Mouse (Mus musculus): Measurements from ENCODE around the gene Cdc6. TPM values are rescaled to one million over a fixed set of nuclear protein-coding genes. Genes with fewer than 3 reads are reported as not detected.
"Not testable (repeated sequence)": the region's sequence is repeated elsewhere in the genome, so short reads cannot be mapped to it uniquely, and the experiment has no call there.

Gene Cdc6
- polyA plus RNA-seq, 1 experiment, result 3.8 TPM

DNA sequence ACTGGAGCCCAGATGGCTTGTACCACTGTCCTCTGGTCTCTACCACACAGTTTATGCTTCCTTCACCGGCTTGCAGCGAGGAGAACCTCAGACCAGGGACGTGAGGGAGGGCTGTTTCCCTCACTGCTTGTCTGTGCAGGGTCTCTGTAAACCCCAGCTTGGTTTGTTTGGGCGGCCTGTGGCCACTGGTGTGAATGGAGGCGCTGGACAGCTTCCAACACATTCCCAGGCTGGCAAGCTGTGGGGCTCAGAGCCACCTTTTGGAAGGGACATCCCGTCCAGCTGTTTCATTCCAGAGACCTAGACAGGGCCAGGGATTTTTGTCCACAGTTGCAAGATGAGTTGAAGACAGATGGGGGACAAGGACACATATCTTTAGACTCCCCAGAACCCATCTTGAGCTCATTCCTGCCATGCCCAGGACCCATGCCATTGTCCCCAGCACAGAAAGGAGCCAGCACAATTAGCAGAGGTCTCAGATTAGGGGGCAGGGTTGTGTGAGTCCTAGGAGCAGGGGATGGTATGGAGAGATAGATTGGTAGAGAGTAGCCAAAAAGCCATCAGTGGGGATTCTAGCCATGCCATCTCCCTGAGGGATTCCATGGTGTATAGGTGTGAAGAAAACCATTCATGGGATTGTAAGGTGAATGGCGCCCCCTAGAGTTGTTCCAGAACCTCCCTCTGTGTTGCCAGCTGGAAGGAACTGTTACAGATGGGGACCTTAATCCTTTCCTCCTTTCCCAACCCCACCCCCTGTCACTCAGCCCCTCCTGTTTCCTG lies 24.1 kb downstream of the Cdc6 start:
- no peak for DNase-seq (ENCODE audit: low spot score)

DNA sequence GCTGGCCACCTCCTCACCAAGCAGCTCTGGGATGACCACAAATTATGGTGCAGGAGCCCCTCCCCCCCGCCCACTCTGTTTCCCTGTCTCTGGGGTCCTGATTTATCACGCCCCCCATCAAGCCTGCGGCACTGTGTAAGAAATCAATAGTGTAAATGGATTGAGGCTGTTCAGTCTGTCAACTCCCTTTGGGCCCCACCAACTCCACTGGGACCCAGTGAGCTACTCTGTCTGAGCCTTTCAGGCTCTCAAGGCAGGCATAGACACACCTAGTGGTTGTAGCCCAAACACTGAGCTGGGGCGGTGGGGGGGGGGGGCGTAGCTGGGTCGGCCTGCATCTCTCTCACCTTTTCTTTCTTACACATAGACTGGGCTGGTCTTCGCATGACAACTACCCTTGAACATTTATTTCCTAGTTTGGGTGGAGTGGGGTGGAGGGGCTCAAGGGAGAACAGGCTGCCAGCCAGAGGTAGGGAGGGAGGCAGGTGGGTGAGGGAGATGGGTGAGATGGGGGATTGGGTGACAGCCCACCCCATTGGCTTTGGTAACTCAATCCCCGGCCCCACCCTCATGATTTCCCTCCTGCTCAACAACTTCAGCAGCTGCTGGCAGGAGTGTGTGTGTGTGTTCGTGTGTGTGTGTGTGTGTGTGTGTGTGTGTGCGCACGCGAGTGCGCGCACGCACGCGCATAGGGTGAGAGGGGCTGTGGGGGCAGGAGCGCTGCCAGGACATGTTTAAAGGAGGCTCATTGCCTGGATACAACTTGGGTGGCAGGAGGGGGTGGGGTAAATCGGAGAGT lies 24.9 kb downstream of the Cdc6 start:
- peak; percentile 16 for DNase-seq (ENCODE audit: low spot score)

DNA sequence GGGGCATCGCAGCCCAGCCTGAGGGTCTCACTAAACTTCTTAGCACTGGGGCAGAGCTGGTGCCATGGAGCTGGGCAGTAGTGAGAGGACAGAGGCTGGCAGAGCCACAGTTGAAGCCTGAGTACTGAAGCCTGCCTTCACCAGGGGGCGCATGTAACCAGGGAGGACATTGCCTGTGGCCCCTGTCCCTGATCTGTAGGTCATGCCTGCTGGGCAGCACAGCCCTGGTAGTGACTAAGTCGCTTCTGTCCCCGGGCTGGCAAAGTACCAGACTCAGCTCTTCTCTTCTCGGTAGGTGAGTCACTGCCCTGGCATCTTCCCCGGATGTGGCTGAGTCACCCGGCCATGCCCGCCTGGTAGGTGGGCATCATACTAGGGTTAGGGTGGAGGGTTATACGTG lies 25.6 kb downstream of the Cdc6 start:
- DNase-seq (ENCODE audit: low spot score), result peak; percentile 62

DNA sequence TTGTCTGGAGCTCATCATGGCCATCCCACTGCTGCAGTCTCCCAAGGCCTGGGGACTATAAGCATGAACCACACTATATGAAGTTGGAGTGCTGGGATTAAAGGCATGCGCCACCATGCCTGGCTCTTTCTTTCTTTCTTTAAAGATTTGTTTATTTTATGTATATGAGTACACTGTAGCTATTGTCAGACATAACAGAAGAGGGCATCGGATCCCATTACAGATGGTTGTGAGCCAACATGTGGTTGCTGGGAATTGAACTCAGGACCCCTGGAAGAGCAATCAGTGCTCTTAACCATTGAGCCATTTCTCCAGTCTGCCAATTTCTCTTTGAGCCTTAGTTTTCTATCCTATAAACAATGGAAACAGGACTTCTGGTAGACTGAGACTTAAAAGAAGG lies 26.2 kb downstream of the Cdc6 start:
- not testable (repeated sequence) for DNase-seq (ENCODE audit: low spot score)

GRCm38 (mm10) chr11:98934367-98934766 lies 26.8 kb downstream of the Cdc6 start:
- DNase-seq (ENCODE audit: low spot score), result no peak

DNA sequence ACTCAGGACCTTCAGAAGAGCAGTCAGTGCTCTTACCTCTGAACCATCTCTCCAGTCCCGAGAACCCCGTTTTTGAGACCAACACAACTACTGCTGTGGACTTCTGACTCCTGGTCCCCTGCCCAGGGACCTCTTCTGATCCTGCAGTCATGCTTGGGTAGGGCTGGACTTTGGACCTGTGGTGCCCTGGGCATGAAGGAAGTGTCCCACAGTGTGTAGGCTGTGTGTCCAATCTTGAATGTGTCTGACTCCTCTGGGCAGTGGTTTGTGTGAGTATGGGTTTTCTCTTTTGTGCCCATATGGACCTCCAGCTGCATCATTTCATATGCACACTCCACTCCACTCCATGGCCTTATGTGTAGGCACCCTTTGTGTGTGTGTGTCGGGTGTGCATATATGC lies 27.5 kb downstream of the Cdc6 start:
- DNase-seq (ENCODE audit: low spot score), result no peak

GRCm38 (mm10) chr11:98936170-98936569 lies 28.6 kb downstream of the Cdc6 start:
- peak; percentile 59 for DNase-seq (ENCODE audit: low spot score)

DNA sequence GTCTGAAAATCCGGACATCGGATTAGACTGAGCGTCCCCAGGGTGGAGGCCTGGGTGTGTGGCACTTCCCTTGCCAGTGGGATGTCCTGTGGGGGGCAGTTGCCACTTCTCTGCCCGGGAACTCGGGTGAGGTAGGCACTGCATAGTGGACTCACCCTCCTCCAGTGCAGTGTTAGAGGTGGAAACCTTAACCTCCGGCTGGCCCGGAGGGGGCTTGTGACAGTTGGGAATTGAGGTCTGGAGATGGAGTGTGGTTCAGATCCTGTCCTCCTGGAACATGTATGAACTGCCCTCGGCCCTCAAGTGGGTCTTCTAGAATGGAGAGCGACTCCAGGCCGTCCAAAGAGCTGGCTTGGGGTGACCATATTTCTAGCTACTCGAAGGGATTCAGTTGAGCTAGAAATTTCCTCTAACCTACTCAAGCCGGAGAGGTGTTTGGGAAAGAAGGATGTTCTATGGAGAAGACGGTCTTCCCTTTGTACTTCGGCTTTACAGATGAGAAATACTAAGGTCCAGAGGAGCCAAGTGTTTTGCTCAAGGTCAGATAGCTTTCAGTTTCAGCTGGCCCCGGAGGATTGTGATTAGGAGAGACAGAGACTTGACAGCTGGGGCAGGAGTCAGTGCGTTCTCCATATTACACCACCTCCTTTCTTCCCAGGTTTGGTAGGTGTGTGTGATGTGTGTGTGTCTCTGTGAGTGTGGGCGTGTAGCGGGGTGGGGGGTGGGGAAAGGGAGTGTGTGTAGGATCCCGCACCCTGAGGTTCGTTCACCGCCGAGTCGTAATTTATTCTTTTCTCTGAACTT lies 29.2 kb downstream of the Cdc6 start:
- DNase-seq (ENCODE audit: low spot score), result no peak

DNA sequence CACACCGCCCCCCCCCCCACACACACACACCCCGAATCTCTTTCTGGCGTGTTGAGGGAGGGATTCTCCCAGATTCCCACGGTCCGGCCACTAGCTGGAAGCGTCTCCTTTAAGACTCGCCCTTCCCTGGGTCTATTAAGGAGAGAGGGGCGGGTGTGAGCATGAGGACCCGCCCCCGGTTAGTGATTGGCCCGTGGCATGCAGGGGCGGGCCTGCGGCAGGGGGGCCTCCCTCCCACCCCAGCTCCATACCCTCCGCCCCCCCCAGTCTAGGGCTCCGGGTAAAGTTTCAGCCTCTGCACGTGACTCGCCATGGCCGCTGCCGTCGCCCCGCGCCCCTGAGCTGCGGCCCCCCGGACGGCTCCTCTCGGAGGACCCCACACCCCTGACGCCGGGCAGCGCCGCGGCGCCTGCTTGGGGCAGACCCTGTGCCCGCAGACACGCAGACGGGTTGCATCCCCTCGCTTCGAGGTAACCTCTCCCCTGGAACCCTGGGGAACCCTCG lies 29.9 kb downstream of the Cdc6 start:
- peak; percentile 77 for DNase-seq (ENCODE audit: low spot score)

DNA sequence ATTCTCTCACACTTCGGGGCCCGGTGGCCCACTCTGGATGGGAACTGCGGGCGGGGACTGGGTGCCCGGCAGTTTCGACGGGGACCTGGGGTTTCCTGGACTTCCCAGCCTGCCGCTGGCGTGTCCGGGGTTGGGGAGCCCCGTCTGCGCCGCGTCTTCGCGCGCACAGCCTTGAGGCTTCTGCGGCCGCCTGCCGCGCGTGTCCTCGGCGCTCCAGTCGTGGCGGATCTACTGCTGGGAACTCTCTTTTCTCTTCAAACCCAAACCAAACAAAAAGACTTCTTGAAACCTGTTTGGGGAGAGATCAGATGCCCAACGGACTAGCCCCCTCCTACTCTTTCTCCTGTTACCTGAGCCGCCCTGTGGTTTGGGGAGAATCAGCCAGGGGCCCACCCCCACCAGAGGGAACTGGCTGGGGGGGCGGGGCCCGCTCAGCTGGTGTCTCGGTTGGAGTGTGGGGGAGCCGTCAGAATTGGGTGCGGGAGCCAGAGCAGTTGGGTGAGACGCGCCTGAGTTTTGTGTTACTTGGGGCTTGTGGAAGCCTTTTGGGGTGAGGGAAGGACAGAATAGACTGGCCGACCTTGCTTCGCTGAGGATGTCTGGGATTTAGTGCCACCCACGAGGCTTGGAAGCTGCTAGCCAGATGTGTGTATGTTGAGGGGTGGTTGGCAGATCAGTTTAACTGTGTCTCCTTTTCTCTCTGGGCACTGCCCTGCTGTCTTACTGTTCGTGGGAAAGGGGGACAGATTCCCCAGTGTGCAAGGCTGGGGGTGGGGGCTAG lies 30.5 kb downstream of the Cdc6 start:
- no peak for DNase-seq (ENCODE audit: low spot score)

DNA sequence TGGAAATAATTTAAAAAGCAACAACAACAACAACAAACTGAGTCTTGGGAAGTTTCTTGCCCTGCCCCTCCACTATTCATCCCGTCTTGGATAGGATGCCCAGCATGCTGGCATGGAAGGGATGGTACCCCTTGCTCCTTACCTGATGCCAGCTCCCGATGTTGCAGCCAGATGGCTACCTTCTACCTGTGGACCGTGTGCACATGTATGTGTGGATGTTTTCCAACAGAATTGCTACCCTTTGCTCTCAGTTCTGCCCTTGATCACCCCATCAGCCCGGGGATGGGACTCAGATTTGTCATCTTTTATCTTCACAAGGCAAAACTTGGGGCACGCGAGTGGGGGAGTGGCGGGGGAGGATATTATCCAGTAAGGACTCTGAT lies 31.1 kb downstream of the Cdc6 start:
- no peak for DNase-seq (ENCODE audit: low spot score)

DNA sequence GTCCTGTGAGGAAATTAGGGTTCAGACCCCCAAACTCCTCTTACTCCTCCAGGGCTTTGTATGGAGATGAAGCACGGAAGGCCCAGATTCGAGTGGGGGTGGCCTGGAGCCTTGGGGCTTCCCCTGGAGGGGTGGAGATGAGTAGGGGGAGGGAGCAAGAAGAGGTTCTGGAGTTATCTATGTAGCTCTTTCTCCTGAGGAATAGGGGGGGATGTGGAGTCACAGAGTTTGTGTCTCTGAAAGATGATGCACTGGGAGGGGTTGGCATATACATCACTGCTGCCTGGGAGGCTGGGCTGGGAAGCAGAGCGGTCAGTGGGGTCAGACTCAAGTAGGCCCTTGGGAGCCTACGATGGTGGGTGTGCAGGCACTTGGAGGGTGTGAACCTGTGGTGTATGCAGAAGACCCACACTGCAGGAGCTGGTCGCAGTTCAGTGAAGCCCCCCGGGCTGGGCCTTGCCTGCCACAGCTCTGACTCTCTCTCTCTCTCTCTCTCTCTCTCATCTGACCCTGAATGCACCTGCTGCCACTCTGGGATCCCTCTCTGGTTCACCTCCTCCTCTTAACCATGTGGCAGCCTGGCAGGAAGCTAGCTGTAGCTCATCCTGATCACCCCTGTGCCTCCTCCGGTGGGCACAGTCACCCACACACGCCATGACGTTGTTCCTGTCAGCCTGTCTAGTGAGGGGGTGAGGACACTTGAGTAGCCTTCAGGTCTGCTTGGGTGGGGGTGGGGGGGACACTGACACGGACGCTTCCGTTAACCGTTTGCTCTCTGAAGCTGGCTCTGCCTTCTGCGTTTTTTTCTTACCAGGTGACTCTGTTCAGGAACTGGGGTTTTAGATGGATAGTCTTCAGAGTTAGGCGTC lies 31.7 kb downstream of the Cdc6 start:
- DNase-seq (ENCODE audit: low spot score), result no peak

DNA sequence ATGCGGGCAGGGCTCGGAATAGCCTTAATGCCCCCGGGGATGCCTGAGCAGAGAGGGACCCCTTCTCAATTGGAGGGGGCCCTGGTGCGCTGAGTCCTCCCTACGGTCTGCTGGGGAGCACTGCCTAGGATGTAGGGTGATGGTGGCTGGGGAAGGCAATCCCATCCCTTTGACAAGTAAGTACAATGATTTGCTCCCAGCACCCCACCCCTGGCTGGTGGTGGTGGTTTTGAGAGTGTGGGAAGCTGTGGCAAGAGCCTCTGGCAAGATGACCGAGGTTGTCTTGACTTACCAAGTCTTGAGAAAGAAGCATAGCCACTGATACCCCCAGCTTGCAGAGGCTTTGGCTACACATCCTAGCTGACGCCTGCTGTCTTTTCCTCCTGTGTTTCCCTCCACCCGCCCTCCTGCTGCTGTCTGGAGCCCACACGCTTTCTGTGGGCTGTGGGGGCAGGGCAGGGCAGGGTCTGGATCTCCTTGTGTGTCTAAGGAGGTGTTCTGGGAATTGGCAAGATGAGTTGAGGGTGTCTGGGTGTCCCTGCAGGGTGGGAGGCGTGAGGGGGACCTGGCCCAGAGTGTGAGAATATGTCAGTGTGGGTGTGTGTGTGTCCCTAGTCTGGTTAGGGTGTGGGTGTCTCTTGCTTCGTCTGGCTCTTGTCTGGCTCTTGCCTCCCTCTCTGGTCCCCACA lies 32.5 kb downstream of the Cdc6 start:
- DNase-seq (ENCODE audit: low spot score), result no peak

GRCm38 (mm10) chr11:98940776-98941175 lies 33.2 kb downstream of the Cdc6 start:
- no peak for DNase-seq (ENCODE audit: low spot score)

GRCm38 (mm10) chr11:98941341-98941825 lies 33.8 kb downstream of the Cdc6 start:
- no peak for DNase-seq (ENCODE audit: low spot score)

GRCm38 (mm10) chr11:98941826-98942550 lies 34.4 kb downstream of the Cdc6 start:
- DNase-seq (ENCODE audit: low spot score), result no peak

DNA sequence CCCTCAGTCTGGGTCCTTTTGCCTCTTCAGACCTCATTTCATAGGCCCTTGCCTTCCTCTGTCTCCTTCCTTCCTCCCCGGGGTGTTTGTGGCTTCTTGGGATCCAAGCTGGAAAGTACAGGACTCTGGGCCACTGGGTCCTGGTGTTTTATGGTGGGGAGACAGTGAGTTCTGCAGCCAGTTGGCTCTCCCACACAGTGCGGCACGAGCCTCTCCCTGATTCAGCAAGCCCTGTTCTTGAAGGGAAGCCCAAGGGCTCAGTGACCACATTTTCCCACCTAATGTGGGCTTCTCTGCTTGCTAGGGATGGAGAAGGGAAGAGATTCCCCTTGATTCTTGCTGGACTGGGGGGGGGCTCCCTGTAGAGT lies 34.9 kb downstream of the Cdc6 start:
- DNase-seq (ENCODE audit: low spot score), result no peak

DNA sequence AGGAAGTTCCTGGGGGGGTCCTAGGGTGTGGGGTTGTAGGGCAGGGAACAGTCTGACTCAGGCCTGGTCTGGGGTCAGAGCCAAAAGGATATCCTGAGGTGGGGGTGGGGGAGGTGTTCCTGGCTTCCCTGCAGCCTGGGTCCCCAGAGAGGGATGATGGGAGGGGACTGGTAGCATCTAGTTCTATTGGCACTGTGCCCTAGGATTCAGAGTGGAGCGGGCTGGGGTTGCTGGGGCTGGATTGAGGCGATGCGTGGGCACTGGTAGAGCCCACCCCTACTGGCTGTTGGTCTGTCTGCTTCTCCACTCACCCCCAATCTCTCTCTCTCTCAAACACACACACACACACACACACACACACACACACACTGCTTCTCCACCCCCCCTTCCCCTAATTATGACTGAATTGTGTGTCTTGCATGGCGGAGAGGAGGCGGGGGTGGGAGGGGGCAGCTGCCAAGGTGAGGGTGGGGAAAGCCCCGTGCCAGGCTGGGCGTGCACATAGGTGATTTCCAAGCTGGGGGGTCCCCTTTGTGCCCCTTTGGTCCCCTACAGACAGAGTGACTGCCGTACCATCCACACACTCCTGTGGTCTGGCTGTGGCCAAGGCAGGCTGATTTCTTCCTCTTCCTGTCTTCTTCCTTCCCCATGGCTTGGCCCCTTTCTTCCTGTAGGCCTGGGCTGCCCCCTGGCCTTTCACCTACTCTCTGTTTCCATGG lies 35.5 kb downstream of the Cdc6 start:
- DNase-seq (ENCODE audit: low spot score), result no peak

All from urinary bladder, adult 2 months (tissue).